Mouse (Mus musculus): Measurements from ENCODE around the gene Ss18l1. TPM values are rescaled to one million over a fixed set of nuclear protein-coding genes. Genes with fewer than 3 reads are reported as not detected.
A peak's percentile ranks its signal among the peaks of the same experiment; 100 is the strongest.

Gene Ss18l1
- total RNA-seq (2017), result 9.7 and 10.6 TPM in 2 replicates

DNA sequence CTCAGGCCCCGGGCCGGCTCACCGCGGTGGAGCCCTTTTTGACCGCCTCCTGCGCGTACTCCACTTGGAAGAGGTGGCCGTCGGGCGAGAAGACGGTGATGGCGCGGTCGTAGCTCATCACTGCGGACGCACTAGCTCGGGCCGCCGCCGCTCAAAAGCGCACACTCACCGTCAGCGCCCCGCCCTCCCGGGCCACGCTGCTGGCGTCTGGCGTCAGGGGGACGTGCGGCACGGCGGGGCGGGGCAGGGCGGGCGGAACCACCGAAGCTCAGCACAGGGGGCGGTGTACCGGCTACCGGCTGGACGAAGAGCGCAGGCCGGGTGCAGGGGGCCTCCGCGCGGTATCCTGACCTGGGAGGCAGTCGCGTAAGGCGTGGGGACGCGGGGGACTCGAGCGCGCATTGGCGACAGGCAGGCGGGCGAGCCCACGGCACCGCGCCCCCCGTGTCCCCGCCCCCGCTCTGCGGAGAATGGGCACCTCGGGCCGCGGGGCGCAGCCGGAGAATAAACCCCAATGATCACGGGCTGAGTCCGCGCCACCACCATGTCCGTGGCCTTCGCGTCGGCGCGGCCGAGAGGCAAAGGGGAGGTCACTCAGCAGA lies at the start of gene Ss18l1, which contains the start of gene Psma7:
Ss18l1 (plus strand) TSS at position 254 of the 602 bp plus-strand sequence.
Psma7 (minus strand) TSS at position 178 of the 602 bp plus-strand sequence.
- peak; percentile 83 for ATAC-seq (ENCODE audit: extremely low read depth, insufficient number of reproducible peaks, low FRiP score, poor library complexity, severe bottlenecking)

DNA sequence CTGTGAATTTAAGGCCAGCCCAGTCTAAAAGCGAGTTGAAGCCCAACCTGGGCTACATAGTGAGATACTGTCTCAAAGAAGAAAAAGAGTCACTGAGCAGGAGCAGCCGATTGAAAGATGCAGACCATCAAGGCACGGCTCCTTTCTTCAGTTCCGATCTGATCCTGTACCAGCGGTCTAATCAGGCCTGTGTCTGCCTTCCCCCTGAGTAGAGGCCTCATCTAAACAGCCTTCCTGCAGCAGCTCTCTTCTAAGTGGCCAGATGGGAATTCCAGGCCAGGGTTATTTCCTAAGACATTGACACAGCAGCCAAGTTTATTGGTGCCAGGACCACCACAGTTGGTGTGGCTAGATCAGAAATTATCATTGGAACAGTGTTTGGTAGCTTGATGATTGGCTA lies 49.2 kb upstream of the Ss18l1 start:
- ATAC-seq (ENCODE audit: extremely low read depth, insufficient number of reproducible peaks, low FRiP score, poor library complexity, severe bottlenecking), result no peak

DNA sequence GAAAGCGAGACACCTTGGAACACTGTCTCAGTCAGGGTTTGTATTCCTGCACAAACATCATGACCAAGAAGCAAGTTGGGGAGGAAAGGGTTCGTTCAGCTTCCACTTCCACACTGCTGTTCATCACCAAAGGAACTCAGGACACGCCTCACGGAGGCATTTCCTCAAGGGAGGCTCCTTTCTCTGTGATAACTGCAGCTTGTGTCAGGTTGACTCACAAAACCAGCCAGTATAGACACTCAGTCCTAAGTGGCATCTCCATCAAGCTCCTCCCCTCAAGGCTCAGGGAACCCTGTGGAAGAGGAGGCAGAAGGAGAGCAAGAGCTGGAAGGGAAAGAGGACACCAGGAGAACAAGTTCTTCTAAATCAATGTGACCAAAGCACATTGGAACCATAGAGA lies 43.9 kb upstream of the Ss18l1 start:
- ATAC-seq (ENCODE audit: extremely low read depth, insufficient number of reproducible peaks, low FRiP score, poor library complexity, severe bottlenecking), result no peak

DNA sequence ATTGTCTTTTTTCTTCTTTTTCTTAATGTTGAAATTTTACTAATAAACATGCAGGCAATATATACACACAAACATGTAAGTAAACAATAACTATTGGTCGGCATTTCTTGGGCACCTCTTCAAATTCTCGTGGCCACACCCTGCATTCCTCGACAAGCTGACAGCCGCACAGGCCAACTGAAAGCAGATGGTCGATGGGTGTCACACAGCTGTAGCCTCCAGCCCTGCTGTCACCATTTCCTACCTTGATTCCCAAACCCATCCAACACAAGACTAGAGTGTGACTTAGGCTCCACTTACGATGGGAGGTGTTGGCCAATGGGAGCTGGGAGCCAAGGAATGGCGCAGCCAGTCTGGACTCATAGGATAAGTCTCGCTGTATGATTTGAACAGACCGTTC lies 40.7 kb upstream of the Ss18l1 start:
- no peak for ATAC-seq (ENCODE audit: extremely low read depth, insufficient number of reproducible peaks, low FRiP score, poor library complexity, severe bottlenecking)

DNA sequence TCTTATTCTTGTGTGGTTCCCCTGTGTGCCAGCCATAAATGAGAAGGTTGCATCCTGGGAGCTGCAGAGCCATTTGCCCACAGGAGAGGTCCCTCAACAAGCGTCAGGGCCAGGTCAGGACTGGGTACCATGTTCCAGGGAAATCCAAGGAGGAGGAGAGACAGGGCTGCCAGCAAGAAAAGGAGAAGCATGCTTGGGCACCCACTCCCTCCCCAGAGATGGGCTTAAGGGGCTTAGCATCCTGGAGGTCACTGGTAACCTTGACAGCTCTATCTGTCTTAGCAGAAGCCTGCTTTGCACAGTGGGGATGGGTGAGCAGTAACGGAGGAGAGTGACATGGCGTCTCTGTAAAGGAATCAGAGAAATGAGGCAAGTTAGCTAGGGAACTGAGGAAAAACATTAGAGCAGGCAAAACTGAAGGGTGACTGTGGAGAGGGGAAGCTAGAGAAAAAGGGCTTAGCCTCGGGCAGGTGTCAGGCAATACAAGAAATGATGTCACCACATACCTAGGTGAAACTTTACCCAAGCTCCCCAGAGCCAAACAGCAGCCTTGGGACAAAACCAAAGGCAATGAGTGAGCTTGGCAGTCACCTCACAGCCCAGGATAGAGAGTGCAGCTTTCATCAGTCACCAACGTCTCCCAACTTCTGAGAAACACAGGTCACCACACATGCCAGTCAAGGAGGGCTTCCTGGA lies 36.5 kb upstream of the Ss18l1 start:
- ATAC-seq (ENCODE audit: extremely low read depth, insufficient number of reproducible peaks, low FRiP score, poor library complexity, severe bottlenecking), result no peak

DNA sequence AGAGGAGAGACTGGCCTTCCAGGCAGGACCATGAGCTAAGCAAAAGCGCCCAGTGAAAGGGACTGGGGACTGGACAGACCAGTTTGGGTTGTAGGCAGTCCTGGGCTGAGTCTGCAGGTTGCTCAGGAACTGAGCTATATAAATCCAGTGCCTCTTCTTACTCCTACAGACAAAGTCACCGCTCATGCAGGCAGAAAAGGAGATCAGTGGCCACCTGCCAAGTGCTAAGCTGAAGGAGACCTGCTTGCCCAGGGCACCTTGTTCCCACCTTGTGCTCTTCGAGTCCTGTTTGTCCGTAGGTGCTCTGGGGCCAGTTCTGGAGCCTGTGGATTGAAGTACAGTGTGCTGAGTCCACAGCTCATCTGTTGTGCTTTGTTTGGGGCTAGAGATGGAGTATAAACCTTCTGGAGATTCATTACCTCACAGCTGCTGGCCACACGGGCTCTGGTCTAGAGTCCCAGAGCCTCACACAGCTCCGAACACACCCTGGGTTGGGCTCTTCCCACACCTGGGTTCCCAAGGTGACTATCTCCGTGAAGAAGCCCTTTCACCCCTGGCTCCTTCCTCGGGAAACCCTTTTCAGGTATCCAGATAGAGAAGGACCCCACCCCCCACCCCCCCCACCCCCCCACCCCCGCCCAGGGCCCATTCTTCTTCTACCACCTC lies 35.8 kb upstream of the Ss18l1 start:
- no peak for ATAC-seq (ENCODE audit: extremely low read depth, insufficient number of reproducible peaks, low FRiP score, poor library complexity, severe bottlenecking)

DNA sequence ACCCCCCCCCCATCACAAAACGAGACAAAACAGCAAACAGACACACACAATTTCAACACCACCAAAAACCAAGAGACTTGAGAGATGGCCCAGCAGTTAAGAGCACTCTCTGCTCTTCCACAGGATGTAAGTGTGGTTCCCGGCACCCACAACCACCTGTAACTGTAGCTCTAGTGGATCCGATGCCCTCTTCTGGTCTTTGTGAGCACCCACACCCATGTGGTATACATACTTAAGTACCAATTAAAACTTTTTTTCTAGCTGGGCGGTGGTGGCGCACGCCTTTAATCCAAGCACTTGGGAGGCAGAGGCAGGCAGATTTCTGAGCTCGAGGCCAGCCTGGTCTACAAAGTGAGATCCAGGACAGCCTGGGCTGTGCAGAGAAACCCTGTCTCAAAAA lies 31.6 kb upstream of the Ss18l1 start:
- no peak for ATAC-seq (ENCODE audit: extremely low read depth, insufficient number of reproducible peaks, low FRiP score, poor library complexity, severe bottlenecking)

DNA sequence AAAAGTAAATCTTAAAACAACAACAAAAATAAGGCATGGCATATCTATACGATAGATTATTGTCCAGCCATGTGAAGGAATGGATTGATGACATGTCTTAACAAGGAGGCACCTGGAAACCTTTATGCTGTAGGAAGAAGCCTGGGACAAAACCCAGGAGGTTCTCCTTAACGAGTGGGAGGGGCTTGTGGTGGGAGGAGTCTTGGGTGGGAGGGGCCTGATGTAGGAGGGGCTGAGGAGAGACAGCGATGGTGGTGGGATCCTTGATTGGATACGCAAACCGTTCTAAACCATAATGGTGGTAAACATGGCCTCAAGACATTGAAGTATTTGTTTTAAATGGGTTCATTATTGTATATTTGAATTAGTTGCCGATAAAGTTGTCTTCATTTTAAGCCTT lies 30.9 kb upstream of the Ss18l1 start:
- ATAC-seq (ENCODE audit: extremely low read depth, insufficient number of reproducible peaks, low FRiP score, poor library complexity, severe bottlenecking), result no peak

DNA sequence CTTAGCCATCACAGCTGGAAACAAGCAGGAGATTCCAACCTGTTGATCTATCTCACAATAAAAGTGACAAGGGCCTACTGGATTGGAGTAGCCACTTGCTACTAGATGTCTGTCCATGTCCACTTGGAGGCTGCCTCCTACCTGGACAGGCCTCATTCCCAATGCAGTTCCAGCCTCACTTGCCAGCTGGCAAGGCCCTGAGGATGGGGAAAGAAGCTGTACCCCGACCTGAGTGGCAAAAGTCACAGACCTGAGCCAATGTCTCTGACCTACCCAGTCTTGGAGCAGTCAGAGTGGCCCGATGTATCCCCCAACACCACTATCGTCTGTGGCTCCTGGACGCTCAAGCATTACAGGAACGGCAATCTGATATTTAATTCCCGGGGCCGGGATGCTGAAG lies 28.6 kb upstream of the Ss18l1 start:
- ATAC-seq (ENCODE audit: extremely low read depth, insufficient number of reproducible peaks, low FRiP score, poor library complexity, severe bottlenecking), result no peak

DNA sequence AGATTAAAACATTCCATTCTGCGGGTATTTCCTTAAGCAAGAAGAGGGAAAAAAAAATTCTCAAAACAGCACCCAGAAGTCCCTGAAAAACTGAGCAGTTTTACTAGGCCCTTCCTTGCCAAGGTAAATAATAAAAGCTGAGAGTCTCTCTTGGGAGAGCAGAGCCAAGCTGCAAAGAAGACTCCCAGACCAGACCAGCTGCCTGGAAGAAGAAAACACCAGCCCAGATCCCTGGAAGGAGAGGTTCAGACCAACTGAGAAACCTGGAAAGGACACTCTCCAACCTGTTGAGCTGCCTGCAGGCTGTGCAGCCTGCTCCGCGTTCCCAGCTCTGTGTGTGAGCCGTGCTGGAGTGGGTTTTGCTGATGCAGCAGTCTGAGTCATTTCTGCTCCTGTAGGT lies 24.7 kb upstream of the Ss18l1 start:
- no peak for ATAC-seq (ENCODE audit: extremely low read depth, insufficient number of reproducible peaks, low FRiP score, poor library complexity, severe bottlenecking)

DNA sequence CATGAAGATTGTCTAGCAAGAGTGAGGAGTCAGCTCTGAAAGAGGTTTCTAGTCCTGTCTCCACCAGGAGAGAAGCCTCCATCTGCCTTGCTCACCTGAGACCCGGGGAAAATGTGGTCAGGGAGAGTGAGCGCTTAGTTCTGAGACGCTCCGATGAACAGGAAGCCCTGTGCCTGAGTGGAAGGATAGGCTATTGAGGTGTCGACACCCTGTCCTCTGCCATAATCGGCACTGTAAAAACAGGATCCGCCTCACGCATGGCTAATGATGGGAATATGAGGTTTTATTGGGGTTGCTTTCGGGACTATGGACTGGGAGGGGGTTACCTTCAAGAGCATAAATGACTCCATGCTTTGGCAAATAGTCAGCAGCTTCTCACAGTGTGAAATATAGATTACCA lies 23.7 kb upstream of the Ss18l1 start:
- no peak for ATAC-seq (ENCODE audit: extremely low read depth, insufficient number of reproducible peaks, low FRiP score, poor library complexity, severe bottlenecking)

DNA sequence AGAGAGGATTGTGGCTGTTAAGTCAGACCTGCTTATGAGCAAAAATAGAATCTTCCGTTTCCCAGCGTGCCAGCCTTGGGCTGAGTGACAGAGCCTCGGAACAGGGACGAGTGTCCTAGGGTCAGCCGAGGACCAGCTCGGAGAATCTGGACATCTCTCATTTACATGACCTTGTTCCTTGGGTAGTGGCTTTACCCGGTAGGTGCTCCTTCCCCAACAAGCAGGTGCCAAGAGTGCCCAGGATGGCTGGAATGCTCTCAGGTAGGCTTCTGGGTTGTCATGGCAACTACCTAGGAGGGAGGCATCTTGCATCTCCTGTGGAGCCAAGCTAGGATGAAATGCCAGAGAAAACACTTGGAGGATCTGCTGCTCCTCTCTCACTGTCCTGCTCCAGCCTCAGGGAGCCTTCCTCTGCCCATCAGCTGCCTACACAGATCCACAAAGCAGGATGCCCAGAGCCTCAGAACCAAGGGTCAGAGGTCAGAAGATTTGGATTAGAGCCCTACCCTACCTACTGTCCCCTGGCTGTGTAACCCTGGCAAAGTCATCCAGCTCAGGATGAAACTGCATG lies 22.1 kb upstream of the Ss18l1 start:
- ATAC-seq (ENCODE audit: extremely low read depth, insufficient number of reproducible peaks, low FRiP score, poor library complexity, severe bottlenecking), result no peak

DNA sequence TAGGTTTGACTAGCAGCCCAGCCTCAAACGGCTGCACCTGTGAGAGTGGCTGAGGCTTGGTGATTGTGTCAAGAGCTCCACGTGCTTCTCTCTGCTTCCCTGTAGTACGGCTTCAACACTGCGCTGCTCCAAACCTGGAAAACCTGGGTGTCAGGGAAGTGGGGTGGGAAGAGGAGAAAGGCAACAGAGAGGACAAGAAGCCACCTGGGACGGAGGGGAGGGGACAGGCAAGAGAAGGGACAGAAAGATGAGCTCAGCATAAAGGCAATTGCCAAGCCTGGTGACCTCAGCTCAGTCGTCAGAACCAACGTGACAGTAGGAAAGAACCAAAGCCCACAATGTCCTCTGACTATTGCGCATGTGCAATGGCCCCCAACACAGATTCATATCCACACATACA lies 21.4 kb upstream of the Ss18l1 start:
- ATAC-seq (ENCODE audit: extremely low read depth, insufficient number of reproducible peaks, low FRiP score, poor library complexity, severe bottlenecking), result no peak

DNA sequence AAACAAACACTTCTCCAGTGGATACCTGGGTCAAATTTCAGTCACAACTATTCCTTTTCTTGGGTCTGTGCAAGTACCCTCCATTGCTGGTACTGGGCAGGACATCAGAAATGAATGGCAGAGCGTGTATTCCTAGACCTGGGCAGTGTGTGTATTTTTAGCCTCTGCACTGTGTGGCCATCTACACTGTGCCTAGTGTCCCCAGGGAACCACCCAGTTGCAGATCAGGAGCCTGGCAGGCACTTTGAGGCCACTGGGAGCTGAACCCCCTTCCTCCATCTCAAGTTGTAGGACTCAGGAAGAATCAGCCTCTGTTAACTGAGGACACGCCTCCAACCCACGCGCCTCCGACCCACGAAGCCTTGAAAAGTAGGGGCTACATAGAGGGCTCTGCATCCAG lies 19.6 kb upstream of the Ss18l1 start:
- ATAC-seq (ENCODE audit: extremely low read depth, insufficient number of reproducible peaks, low FRiP score, poor library complexity, severe bottlenecking), result no peak

DNA sequence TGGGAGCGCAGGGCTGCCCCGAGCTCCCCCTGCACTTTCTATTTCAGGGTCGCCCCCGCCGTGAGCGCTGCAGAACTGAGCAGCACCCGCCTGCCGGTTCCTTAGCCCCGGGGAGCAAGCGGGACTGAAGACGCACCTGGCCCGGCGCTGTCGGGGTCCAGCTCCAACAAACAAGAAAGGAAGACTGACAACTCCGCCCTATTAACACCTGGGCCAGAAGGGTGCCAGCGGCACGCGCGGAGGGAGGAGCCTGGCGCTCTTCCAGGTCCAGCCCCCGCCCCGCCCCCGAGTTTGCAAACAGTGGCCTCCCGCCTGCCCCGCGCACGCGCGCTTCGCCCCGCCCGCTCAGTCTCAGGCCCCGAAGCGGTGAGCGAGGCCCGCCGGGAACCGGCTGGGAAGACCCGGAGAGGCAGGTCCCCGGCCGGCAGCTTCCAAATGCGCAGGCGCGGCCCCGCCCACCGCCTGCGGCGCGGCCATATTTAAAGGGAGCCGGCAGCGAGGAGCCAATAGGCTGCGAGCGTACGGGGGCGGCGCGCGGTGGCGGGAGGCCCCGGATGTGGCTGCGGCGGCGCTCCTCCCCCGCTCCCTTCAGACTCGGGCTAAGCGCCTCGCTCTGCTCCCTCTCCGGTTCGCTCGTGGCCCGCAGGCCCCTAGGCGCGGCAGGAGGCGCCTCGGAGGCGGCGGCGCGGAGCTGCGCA lies 17.8 kb upstream of the Ss18l1 start, which contains the start of gene Lsm14b:
Lsm14b (plus strand) TSS at position 587 of the 698 bp plus-strand sequence.
- peak; percentile 82 for ATAC-seq (ENCODE audit: extremely low read depth, insufficient number of reproducible peaks, low FRiP score, poor library complexity, severe bottlenecking)

DNA sequence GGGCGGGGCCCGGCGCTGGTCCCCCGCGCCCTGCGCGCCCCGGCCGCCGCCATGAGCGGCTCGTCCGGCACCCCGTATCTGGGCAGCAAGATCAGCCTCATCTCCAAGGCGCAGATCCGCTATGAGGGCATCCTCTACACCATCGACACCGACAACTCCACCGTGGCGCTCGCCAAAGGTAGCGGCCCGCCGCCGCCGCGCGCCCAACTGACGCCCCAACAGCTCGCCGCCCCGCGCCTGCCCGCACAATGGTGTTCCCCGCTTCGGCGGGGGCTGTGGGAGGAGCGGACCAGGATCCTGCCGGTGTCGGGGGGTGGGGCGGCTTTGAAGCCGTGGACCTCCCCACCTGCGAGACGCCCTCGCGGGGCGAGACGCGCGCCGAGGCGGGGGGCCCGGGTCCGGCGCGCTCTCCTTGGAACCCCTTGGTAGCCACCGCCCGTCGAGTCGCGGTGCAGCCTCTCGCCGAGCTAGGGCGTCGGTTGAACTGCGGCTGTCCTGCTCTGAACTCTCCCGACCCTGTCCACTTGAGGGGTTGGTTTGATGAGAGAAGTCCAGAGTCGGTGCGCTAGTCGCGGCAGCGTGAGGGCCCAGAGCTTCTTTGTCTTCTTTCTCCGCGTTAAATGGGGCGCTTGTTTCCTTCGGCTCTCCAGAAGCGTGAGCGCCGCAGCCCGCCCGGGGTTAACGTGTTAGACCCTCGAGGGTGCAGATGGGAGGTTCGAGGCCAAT lies 17.0 kb upstream of the Ss18l1 start:
- no peak for ATAC-seq (ENCODE audit: extremely low read depth, insufficient number of reproducible peaks, low FRiP score, poor library complexity, severe bottlenecking)

DNA sequence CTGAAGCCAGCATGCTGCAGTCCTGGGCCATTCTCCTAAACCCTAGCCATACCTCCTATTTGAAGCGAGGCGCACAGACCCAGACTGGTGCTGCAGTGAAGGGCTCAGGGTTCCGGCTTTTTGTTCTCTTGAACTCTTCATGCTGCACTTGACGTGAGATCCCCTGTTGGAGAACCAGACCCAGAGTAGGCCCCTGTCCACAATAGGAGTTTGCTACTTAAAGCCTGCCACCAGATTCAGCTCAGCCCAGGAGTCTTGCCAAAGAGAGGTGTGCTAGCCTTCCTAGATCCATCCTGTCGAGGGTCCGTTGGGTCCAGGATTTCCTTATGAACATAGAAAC lies 16.5 kb upstream of the Ss18l1 start:
- ATAC-seq (ENCODE audit: extremely low read depth, insufficient number of reproducible peaks, low FRiP score, poor library complexity, severe bottlenecking), result no peak

DNA sequence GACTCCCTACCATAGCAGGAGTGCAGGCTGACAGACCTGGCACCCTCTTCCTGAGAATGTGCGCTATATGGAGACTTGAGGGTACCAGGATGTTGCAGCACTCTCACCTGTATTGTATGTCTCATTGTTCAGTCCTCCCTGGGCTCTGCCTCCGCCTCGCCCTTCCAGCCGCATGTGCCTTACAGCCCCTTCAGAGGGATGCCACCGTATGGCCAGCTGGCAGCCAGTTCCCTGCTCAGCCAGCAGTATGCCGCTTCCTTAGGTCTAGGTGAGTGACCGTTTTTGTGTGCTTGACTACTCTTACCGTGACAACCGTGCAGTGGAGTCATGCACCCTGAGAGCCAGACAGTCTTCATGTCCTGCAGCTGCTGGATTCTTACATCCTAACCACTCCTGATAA lies 14.5 kb upstream of the Ss18l1 start:
- ATAC-seq (ENCODE audit: extremely low read depth, insufficient number of reproducible peaks, low FRiP score, poor library complexity, severe bottlenecking), result no peak

DNA sequence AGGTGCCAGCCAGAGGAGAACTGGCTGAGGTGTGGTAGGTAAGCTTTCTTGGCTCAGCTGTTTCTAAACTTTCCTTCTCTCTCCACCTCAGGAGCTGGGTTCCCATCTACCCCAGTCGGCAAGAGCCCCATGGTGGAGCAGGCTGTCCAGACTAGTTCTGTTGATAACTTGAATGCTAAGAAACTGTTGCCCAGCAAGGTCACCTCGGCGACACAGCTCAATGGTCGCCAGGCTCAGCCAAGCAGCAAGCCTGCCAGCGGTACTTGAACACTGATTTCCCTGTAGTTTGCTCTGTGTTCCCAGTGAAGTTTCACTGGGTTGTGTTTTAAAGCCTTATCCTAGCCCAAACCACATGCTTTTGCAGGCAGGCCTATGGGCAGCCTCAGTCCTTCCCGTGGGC lies 11.0 kb upstream of the Ss18l1 start:
- ATAC-seq (ENCODE audit: extremely low read depth, insufficient number of reproducible peaks, low FRiP score, poor library complexity, severe bottlenecking), result no peak
